Mouse (Mus musculus) mesoderm, embryonic 11.5 days (tissue): Measurements from ENCODE around the gene Fdx1.

ENCODE experiments used
- DNase-seq: peaks from one replicate; pipeline ENCODE4 v3.0.0-alpha.2; 2012; ENCODE audit warnings: low read depth, low spot score

Fdx1 gene

DNA sequence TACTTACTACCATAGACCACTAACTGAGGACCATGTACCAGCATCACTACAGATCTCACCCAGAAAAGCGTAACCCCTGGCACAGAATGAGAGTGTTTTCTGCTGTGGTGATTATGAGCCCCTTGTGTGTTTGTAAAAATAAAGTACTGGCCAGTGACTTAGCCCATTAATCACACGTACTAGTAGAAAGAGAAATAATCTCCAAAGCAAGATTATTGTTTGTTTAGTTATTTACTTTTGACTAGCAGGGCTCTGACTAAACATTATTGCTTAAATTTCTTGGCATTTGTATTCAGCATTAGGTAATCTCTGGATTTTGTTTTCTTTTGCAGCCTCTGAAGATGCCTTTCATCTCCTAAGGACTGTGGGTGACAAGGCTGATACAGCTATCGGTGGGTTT, 55.1 kb downstream of the Fdx1 start:
- DNase-seq, result no peak

DNA sequence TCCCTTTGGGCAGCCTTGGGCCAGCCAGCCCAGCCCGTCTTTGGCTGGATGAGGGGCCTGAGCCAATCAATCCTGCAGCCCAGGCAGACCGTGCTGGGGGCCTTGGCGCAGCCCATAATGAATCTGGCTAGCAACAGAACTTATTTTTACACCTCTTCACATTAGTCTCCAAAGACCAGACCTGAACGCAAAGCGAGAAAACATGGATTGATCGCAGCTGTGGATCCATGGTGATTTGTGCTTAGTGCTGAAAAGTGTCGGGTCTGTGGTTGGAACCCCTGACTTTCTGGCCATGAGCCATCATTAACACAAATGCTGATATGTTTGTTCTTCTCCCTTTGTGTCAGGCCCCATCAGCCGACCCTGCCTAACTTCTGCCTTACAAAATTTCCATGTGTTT, 56.4 kb downstream of the Fdx1 start:
- DNase-seq, result no peak
